Mouse (Mus musculus): ENCODE data around the gene Arfip1.

DNA sequence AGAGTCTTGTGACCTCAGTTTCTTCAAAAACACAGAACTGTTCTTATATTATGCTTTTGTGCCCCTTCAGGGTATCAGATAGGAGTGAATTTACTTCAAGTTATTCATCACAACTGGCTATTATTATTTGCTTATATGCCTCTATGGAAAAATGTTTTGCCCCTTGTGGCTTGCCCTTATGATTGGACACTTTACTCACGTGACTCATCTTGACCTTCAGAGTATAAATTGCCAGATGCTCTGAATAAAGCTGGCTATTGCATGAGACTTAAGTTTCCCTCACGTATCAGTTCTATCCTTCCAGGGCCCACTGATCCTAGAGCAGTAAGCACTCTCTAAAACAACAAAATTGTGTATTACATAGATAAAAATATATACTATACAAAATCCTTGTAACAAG lies 80.3 kb downstream of the Arfip1 start:
- TF ChIP-seq POLR2A (IDR thresholded peaks at IDR 0.05; ENCODE audit: insufficient read depth, low read depth, low read length) (no peak), CTCF (IDR thresholded peaks at IDR 0.05) (no peak), EP300 (IDR thresholded peaks at IDR 0.05; ENCODE audit: insufficient read depth, low read depth, low read length) (no peak)
